In the genomic region with DNA sequence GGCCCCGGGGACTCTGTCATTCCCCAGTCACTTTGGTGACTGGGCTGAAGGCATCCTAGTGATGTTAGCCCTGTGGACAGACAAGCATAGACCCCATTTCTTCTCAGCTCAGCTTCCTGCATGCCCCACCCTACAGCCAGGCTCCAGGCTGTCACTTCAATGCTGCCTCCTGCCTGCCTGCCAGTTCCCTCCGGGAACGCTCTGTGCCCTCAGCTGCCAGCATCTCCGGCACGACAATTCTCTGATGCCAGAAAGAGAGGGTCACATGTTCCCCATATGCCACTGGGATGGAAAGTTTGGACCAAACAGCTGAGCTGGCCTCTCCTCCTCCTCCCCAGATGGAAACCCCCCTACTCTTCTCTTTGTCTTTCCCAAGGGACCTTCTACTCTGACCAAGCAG, we compare ENCODE assay signal across 14 mouse cellular contexts. TPM values are rescaled to one million over a fixed set of nuclear protein-coding genes. Genes with fewer than 3 reads are reported as not detected.
DNase-seq lines count a peak whose midpoint lies in the region; ATAC-seq and TF ChIP-seq lines count a peak whose summit lies in the region.
"Had no signal": no experiment of that assay in that cellular context is flagged by ENCODE, and none has a peak within 500 bp of the region (broad histone marks: within the 10 kb centered on the region; RNA-seq: fewer than 3 reads in every experiment).

No protein-coding gene starts in this region.

- peaks cover 13% of the 10 kb centered on the region for H3K4me1 ChIP-seq in forebrain, embryonic 15.5 days
- no peaks in the 10 kb centered on the region for H3K4me1 ChIP-seq in forebrain, embryonic 11.5 days (replicated peaks; ENCODE audit: control insufficient read depth, insufficient read depth, low read length)
- H3K4me1 ChIP-seq in lung, adult 2 months (ENCODE audit: control insufficient read depth, insufficient read depth, low read length): no peaks in the 10 kb centered on the region
- H3K4me1 ChIP-seq: megakaryocyte, embryonic 14.5 days had no signal

- no peak for DNase-seq in forebrain, embryonic 11.5 days (ENCODE audit: low spot score)
- DNase-seq in lung, postnatal 36 days: peak; percentile 32
- no peak for DNase-seq in lung, adult 2 months
- peak; percentile 56 for DNase-seq in cerebellum, adult 9-11 months
- peak; percentile 74 for DNase-seq in layer of hippocampus, adult 9-11 months
- no peak for DNase-seq in testis, postnatal 14 days (ENCODE audit: low spot score)
- DNase-seq: embryo, embryonic 11 days; heart, postnatal 4 days; thymus, adult 2 months had no signal

- H3K4me2 ChIP-seq in forebrain, embryonic 15.5 days (replicated peaks): no peak overlapping the region
- no peak overlapping the region for H3K4me2 ChIP-seq in forebrain, embryonic 11.5 days (ENCODE audit: low read depth, low read length, severe bottlenecking)
- H3K4me2 ChIP-seq: heart, embryonic 13.5 days; neural tube, embryonic 12.5 days had no signal

- TF ChIP-seq POLR2A in lung, adult 2 months (IDR thresholded peaks at IDR 0.05; ENCODE audit: borderline replicate concordance, extremely low read depth, low read depth, low read length): no peak

- 67% methylated on average over 5 of the region's 5 CpGs for WGBS in forebrain, embryonic 15.5 days
- 81% methylated on average over 5 of the region's 5 CpGs for WGBS in forebrain, embryonic 11.5 days
- WGBS in lung, adult 2 months: 57% methylated on average over 5 of the region's 5 CpGs

- H3K36me3 ChIP-seq in forebrain, embryonic 15.5 days: no peaks in the 10 kb centered on the region
- H3K36me3 ChIP-seq in forebrain, embryonic 11.5 days (ENCODE audit: control insufficient read depth, insufficient read depth, low read length): no peaks in the 10 kb centered on the region
- H3K36me3 ChIP-seq: heart, embryonic 13.5 days; neural tube, embryonic 12.5 days had no signal

- peak overlapping the region; percentile 58 for H3K27ac ChIP-seq in forebrain, embryonic 15.5 days (replicated peaks)
- H3K27ac ChIP-seq in forebrain, embryonic 11.5 days (ENCODE audit: low read depth, low read length): no peak overlapping the region
- H3K27ac ChIP-seq: heart, embryonic 13.5 days; neural tube, embryonic 12.5 days had no signal

- ATAC-seq in forebrain, embryonic 15.5 days (replicated peaks): peak; percentile 77
- ATAC-seq in forebrain, embryonic 11.5 days (replicated peaks; ENCODE audit: low FRiP score): no peak
- no peak for ATAC-seq in megakaryocyte progenitor cell, adult 5-6 weeks (replicated peaks; ENCODE audit: poor library complexity)

- H3K4me3 ChIP-seq in forebrain, embryonic 15.5 days: no peak overlapping the region
- H3K4me3 ChIP-seq in forebrain, embryonic 11.5 days (ENCODE audit: low read depth, low read length): no peak overlapping the region
- no peak overlapping the region for H3K4me3 ChIP-seq in lung, adult 2 months (replicated peaks; ENCODE audit: extremely low read depth, low read depth, low read length)
- H3K4me3 ChIP-seq: heart, embryonic 13.5 days; megakaryocyte, embryonic 14.5 days; neural tube, embryonic 12.5 days had no signal

- H3K27me3 ChIP-seq in forebrain, embryonic 15.5 days: no peaks in the 10 kb centered on the region
- H3K27me3 ChIP-seq in forebrain, embryonic 11.5 days (ENCODE audit: control insufficient read depth, insufficient read depth, low read length): no peaks in the 10 kb centered on the region
- H3K27me3 ChIP-seq: neural tube, embryonic 12.5 days had no signal

- no peaks in the 10 kb centered on the region for H3K9me3 ChIP-seq in forebrain, embryonic 15.5 days
- no peaks in the 10 kb centered on the region for H3K9me3 ChIP-seq in forebrain, embryonic 11.5 days (ENCODE audit: control insufficient read depth, low read length)
- H3K9me3 ChIP-seq: heart, embryonic 13.5 days; neural tube, embryonic 12.5 days had no signal

- no peak overlapping the region for H3K9ac ChIP-seq in forebrain, embryonic 15.5 days (replicated peaks)
- no peak overlapping the region for H3K9ac ChIP-seq in forebrain, embryonic 11.5 days (ENCODE audit: low read length)
- H3K9ac ChIP-seq: heart, embryonic 13.5 days; neural tube, embryonic 12.5 days had no signal

- TF ChIP-seq CTCF in lung, adult 2 months (IDR thresholded peaks at IDR 0.05; ENCODE audit: insufficient read depth, low read length): no peak

RNA-seq across cellular contexts. Expression of a gene that starts 49.5 kb away (rescaled TPM):
- 16.5 and 16.9 TPM in 2 replicates for polyA plus RNA-seq in forebrain, embryonic 15.5 days (2015; fragmentation: Nextera tagmentation; extraction: Ambion mirVana)
- 54.1 and 56.4 TPM in 2 replicates for polyA plus RNA-seq in forebrain, embryonic 11.5 days (2014; fragmentation: Nextera tagmentation; extraction: Ambion mirVana)
- polyA plus RNA-seq in lung, adult 2 months (2012; rRNA removed): 158 and 172 TPM in 2 replicates
- total RNA-seq in megakaryocyte progenitor cell, adult 5-6 weeks (2015): 0.39 TPM in 1 of 2 replicates, not detected in the other
- not detected in 2 replicates for total RNA-seq in megakaryocyte progenitor cell, adult 5-6 weeks (2017)

Comparison
In these comparisons a context has a peak if more than half of its experiments do, and no peak if none do; other contexts are left out.
1. DNase-seq: peak in lung, postnatal 36 days (single experiment), cerebellum, adult 9-11 months (single experiment) and layer of hippocampus, adult 9-11 months (single experiment); none in forebrain, embryonic 11.5 days (single experiment), lung, adult 2 months (single experiment) and testis, postnatal 14 days (single experiment).